Mouse (Mus musculus) kidney, adult 2 months (tissue): Measurements from ENCODE around the gene Prr12.

Experiments used
- CTCF ChIP-seq: fragments of 200-500 bp; conservative IDR thresholded peaks from 2 replicates; pipeline ENCODE4 v1.5.1; 2011; ENCODE audit warnings: low read depth, mild to moderate bottlenecking, control low read depth, low read length, moderate library complexity, mixed read lengths; ENCODE audit not compliant: insufficient read depth, insufficient read length
- POLR2A ChIP-seq: fragments of 200-500 bp; IDR thresholded peaks from one replicate; pipeline ENCODE4 v1.6.1; 2011; ENCODE audit warnings: low read depth, low read length, control low read depth

DNA sequence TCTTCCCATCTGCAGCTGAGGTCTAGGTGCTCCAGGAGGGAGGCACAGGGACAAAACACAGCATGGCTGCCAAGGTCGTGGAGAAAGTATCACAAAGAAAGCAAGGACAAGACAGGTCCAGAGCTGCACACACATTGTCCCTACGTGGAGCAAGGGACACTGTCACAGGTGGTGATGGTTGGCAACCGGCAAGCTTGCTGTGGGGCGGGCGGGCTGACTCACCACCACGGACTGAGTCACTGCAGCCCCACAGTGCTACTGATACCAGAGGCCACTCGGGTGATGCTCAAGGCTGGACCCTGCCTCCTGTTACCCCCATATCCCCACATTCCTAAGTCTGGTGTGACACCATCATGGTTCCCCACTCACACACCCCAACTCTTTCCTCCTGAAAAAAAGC is 50.2 kb downstream of the Prr12 start:
- no peak for TF ChIP-seq POLR2A
- no peak for TF ChIP-seq CTCF
